Mouse (Mus musculus) bone marrow, adult 2 months (tissue): ENCODE measurements around the gene Hdac11. TPM values are rescaled to one million over a fixed set of nuclear protein-coding genes. Genes with fewer than 3 reads are reported as not detected.

ENCODE experiments used
- H3K27ac ChIP-seq: fragments of 200-500 bp; 2 replicates; pipeline ENCODE4 v1.5.1; 2012; ENCODE audit warnings: low read depth, mild to moderate bottlenecking, control low read depth, inconsistent platforms, low read length; ENCODE audit not compliant: control insufficient read depth, poor library complexity, insufficient read depth
- H3K4me1 ChIP-seq: fragments of 200-500 bp; 2 replicates; pipeline ENCODE4 v1.6.1; 2011; ENCODE audit warnings: low read length; ENCODE audit not compliant: control insufficient read depth, insufficient read depth
- H3K4me3 ChIP-seq: fragments of 200-500 bp; replicated peaks from 2 replicates; pipeline ENCODE3; 2011; ENCODE audit warnings: mild to moderate bottlenecking, low read depth, low read length, control low read depth; ENCODE audit not compliant: control insufficient read depth
- CTCF ChIP-seq: fragments of 200-500 bp; IDR thresholded peaks from 2 replicates; pipeline ENCODE4 v1.5.1; 2011; ENCODE audit warnings: low read length, control low read depth; ENCODE audit not compliant: control insufficient read depth, insufficient read depth
- POLR2A ChIP-seq: fragments of 200-500 bp; IDR thresholded peaks from 2 replicates; pipeline ENCODE4 v1.6.1; 2011; ENCODE audit warnings: low read depth, mild to moderate bottlenecking, control low read depth, low read length, borderline replicate concordance; ENCODE audit not compliant: control insufficient read depth
- WGBS: fragments of 180-500 bp; shearing (Covaris S2); methylation state at CpG from one replicate; pipeline ENCODE4 v1.1.7; 2018; 5-methylcytosine and 5-hydroxymethylcytosine counted together
- polyA plus RNA-seq: library from polyadenylated mRNA; stranded (reverse); fragments of >200 nt; gene quantifications from 2 replicates; pipeline ENCODE4 v1.2.4, GENCODE M21; 2011; ENCODE audit warnings: low replicate concordance; ENCODE audit not compliant: missing spikeins, insufficient read depth, insufficient read length

Gene Hdac11
- 5.9 and 7.6 TPM in 2 replicates for polyA plus RNA-seq

- H3K27ac ChIP-seq, result no peak within 1 kb of the TSS
- WGBS, result 1% methylated on average over 42 of the region's 42 CpGs
- H3K4me1 ChIP-seq, result peaks cover 5% of the 10 kb centered on the region
- TF ChIP-seq POLR2A, result peak; percentile 43; the same call in 1 of the 2 replicates
- no peak for TF ChIP-seq CTCF
- H3K4me3 ChIP-seq, result peak within 1 kb of the TSS; percentile 63
Measured at GRCm38 (mm10) chr6:91156554-91157236, at the start of gene Hdac11. Hdac11 (plus strand) TSS chr6:91156665.

DNA sequence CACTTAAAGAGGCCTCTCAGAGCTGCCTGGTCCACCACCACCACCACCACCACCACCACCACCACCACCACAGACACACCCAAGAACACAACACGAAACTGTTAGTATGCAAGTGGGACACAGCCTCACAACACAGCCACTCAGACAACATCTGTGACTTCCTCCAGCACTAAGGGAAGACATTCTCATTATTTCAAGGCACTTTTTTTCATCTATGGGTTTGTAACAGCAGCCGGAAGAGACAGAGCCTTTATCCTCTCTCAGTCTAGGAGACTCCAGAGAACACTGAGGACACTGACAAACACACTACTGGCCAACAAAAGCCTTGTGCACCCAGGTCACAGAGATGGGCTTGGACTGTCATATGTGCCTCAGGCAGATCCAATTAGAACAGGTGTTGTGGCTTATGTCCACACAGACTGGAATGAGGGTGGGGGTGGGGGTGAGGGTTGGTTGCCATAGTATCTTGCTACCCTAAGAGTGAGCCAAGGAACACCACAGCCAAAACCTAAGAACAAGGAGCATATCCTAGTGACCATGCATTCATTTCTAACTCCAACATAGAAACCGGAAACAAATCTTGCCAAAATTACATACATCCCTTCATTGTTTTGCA, 48.1 kb upstream of the Hdac11 start:
- Histone ChIP-seq H3K27ac (no peak overlapping the region), H3K4me1 (peaks cover 14% of the 10 kb centered on the region), H3K4me3 (no peak overlapping the region)
- no peak for TF ChIP-seq CTCF
- no peak for TF ChIP-seq POLR2A
- 50% methylated on average over 3 of the region's 3 CpGs for WGBS

- no peak for TF ChIP-seq CTCF
- no peak for TF ChIP-seq POLR2A
- WGBS, result 61% methylated on average over 2 of the region's 2 CpGs
- Histone ChIP-seq H3K27ac (peak overlapping the region; percentile 38; the same call in 1 of the 2 replicates), H3K4me3 (no peak overlapping the region), H3K4me1 (peaks cover 15% of the 10 kb centered on the region)
Measured at GRCm38 (mm10) chr6:91108917-91109450, 47.5 kb upstream of the Hdac11 start.

DNA sequence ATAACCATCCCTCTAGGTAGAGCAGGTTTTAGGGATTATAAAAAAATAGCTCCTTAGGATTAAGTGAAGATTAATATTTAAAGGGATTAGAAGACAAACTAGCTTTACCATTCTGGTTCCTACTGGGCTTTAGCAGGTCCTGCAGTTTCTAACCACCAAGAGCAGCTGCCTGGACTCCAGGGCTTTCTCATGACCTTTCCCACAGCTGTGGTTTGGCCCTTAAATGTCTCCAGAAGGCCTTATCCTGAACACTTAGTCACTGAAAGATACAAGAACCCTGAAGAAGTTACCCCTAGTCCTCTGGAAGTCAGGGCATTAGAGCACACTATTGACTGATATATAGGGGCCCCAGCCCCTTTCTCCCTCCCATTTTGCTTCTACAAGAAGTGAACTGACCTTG, 47.0 kb upstream of the Hdac11 start:
- no peak for TF ChIP-seq POLR2A
- TF ChIP-seq CTCF, result no peak
- no peak overlapping the region for H3K4me3 ChIP-seq
- H3K27ac ChIP-seq, result peak overlapping the region; percentile 38; the same call in 1 of the 2 replicates
- peaks cover 18% of the 10 kb centered on the region for H3K4me1 ChIP-seq

DNA sequence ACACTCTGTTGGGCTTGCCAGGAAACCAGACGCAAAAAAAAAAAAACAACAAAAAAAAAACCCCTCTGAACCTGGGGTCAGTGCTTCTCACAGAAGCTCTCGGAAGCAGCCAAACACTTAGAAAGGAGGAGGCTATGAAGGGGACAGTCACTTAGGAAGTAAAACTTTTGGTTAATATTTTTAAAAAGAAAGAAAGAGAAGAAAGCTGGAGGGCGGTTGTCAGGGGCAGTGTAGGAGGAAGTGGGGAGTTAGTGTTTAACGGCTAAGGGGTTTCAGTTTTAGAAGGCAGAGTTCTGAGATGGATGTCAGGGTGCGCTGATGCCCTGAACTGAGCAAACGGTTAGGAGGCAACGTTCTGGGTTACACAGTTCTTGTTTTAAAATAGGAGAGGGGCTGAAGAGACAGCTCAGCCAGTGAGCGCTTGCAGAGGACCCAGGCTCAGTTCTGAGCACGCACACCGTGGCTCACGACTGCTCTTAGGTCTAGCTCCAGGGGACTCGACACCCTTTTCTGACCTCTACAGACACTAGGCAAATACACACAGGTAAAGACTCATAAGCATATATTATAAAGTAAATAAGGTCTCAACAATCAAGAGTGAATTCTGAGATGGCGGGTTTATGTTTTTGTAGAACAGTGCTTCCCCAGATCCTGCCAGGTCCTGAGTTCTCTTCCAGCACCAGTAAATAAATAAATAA, 46.0 kb upstream of the Hdac11 start:
- no peak for TF ChIP-seq POLR2A
- TF ChIP-seq CTCF, result no peak
- Histone ChIP-seq H3K4me3 (peak overlapping the region; percentile 48), H3K27ac (peak overlapping the region; percentile 87), H3K4me1 (peaks cover 16% of the 10 kb centered on the region; the same call in 1 of the 2 replicates)
- WGBS, result 3% methylated on average over 13 of the region's 13 CpGs

GRCm38 (mm10) chr6:91111141-91111953, 45.1 kb upstream of the Hdac11 start:
- no peak for TF ChIP-seq POLR2A
- no peak for TF ChIP-seq CTCF
- H3K27ac ChIP-seq, result peak overlapping the region; percentile 87
- WGBS, result 26% methylated on average over 10 of the region's 10 CpGs
- peak overlapping the region; percentile 42 for H3K4me3 ChIP-seq
- H3K4me1 ChIP-seq, result peaks cover 16% of the 10 kb centered on the region; the same call in 1 of the 2 replicates

DNA sequence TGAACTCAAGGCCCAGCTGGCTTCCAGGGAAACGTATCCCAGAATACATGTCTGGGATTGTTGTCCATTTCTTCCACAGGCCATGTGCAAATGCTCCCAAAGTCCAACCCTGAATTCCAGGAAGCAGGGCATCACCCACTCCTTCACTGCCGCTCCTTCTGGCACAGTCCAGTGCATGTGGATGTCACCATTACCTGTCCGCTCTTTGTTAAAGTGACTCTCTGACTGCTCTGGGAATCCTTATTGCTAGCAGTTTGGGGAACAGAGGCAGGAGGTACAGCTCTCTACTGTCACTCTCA, 44.6 kb upstream of the Hdac11 start:
- 71% methylated on average over 3 of the region's 3 CpGs for WGBS
- TF ChIP-seq CTCF, result no peak
- TF ChIP-seq POLR2A, result no peak
- no peak overlapping the region for H3K4me3 ChIP-seq
- peaks cover 16% of the 10 kb centered on the region; the same call in 1 of the 2 replicates for H3K4me1 ChIP-seq
- H3K27ac ChIP-seq, result no peak overlapping the region; the same call in 1 of the 2 replicates

GRCm38 (mm10) chr6:91114716-91115115, 41.7 kb upstream of the Hdac11 start:
- 3% methylated on average over 2 of the region's 2 CpGs for WGBS
- Histone ChIP-seq H3K4me1 (peaks cover 12% of the 10 kb centered on the region), H3K4me3 (no peak overlapping the region), H3K27ac (peak overlapping the region; percentile 32)
- TF ChIP-seq CTCF, result no peak
- no peak for TF ChIP-seq POLR2A
